Mouse (Mus musculus) left cerebral cortex, postnatal 4 days (tissue): ENCODE measurements around the gene 2310022A10Rik. TPM values are rescaled to one million over a fixed set of nuclear protein-coding genes. Genes with fewer than 3 reads are reported as not detected.
"Not testable (repeated sequence)": the region's sequence is repeated elsewhere in the genome, so short reads cannot be mapped to it uniquely, and the experiment has no call there.

Source experiments
- DNase-seq: peaks from one replicate; pipeline ENCODE4 v3.0.0-alpha.2; 2022
- intact Hi-C: fragments of 180-260 bp; cut with DNase I; formaldehyde crosslinking; loops from one replicate; pipeline ENCODE4 v1.15.1; 2025
- total RNA-seq, 2 experiments: library from RNA; stranded (reverse); gene quantifications; 2 replicates each; pipeline ENCODE4 v1.2.3; 2021

2310022A10Rik gene
- total RNA-seq, 2 experiments from 2014 or later, result 27.4 to 33.1 TPM

GRCm38 (mm10) chr7:27609688-27610087, 56.7 kb downstream of the 2310022A10Rik start:
- DNase-seq, result no peak
- intact Hi-C loops, result no loop called here

GRCm38 (mm10) chr7:27610370-27610769, 57.3 kb downstream of the 2310022A10Rik start:
- intact Hi-C loops, result no loop called here
- DNase-seq, result no peak

DNA sequence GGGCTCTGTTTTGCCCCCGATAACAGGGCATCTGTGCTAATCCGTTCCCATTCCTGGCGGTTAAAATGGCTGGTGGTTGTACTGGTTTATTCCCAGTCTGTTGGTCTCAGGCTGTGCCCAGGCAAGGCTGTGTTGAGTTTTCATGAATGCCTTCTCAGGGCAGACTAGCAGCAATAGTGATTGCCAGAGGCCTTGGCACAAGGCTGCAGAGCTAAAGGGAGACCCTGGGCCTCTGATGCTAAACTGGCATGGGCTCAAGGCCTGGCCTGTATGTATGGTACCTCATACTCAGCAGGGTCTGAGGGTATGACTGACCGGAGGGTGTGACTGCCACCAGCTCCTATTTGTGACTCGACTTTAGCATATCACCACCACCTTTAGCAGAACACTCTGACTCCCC, 57.8 kb downstream of the 2310022A10Rik start:
- intact Hi-C loops, result no loop called here
- peak; percentile 62 for DNase-seq

- DNase-seq, result no peak
- intact Hi-C loops, result no loop called here
Measured at GRCm38 (mm10) chr7:27612940-27613339, 59.9 kb downstream of the 2310022A10Rik start.

DNA sequence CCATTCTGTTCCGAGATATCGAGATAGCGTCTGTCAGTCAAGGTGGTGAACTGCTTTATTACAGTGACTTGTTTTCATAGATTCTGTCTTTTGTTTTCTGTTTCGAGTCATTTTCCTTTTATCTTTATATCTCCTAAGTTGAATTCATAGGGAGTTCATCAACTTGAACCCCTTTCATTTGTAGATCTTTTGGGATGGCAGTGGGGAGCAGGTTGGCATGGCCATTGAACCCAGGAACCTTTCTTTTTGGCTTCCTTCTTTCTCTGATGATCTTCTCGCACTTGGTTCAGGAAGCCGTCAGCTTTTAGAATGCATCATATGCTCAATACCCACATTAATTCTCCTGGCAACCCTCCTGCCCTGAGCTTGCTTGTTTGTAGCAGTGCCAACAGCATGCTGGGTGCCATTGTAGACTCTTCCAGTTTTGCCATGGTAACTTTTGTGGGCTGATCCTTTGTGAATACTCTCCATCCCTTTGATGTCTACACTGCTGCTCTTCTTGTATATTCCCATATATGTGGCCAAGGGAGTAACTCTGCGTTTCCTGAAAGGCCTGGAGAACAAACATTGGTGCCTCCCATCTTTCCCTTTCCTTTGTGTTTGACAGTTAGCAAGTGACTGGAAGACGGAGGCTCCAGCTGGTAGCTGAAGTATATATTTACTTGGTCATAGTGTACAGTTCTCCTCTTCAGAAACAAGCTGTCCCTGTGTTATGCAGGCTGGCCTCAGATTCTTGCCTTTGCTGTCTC, 60.9 kb downstream of the 2310022A10Rik start:
- DNase-seq, result peak; percentile 87

GRCm38 (mm10) chr7:27621028-27621427, 68.0 kb downstream of the 2310022A10Rik start:
- peak; percentile 52 for DNase-seq
- intact Hi-C loops, result no loop called here

More for the DNA sequence above, 60.9 kb downstream of the 2310022A10Rik start:
- intact Hi-C loops, result no loop called here

- intact Hi-C loops, result no loop called here
Measured at GRCm38 (mm10) chr7:27622234-27622633, 69.2 kb downstream of the 2310022A10Rik start.

GRCm38 (mm10) chr7:27624967-27625366, 71.9 kb downstream of the 2310022A10Rik start:
- no peak for DNase-seq
- intact Hi-C loops, result no loop called here

More at GRCm38 (mm10) chr7:27622234-27622633, 69.2 kb downstream of the 2310022A10Rik start:
- no peak for DNase-seq

- peak; percentile 56 for DNase-seq
- intact Hi-C loops, result no loop called here
Measured at GRCm38 (mm10) chr7:27627707-27628106, 74.7 kb downstream of the 2310022A10Rik start.

- DNase-seq, result peak; percentile 60
- intact Hi-C loops, result no loop called here
Measured at GRCm38 (mm10) chr7:27628190-27628589, 75.2 kb downstream of the 2310022A10Rik start.

DNA sequence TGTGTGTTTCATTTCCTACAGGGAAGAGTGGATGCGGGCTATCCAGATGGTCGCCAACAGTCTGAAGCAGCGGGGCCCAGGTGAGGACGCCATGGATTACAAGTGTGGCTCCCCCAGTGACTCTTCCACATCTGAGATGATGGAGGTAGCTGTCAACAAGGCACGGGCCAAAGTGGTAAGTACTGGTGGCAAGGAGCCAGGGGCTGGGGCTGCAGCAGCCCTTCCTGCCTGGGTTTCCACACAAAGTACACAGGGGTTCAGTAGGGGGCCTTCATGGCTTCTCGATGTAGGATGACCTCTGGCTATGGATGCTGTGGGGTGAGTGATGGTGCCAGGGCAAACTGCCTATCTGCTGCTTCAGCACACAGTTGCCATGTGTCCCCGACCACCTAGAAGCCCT, 75.8 kb downstream of the 2310022A10Rik start:
- intact Hi-C loops, result not testable (repeated sequence)
- DNase-seq, result peak; percentile 60

DNA sequence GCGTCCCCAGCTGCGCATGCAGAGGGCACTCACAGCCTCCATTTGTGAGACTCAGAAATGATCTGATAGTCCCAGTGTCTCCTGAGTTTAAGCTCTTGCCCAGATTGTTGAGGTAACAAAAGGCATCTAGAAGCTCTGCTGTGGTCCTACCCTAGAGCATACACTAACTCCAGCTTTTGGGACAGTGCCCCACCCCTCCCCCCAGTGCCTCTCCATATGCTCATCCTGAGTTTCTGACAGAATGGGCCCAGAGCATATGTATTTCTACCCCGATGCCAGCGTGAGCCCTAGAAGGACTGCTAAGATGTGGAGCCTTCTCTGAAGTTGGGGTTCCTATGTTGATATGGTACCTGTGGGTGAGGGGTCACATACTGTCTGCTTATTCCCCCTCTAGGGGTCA, 78.4 kb downstream of the 2310022A10Rik start:
- intact Hi-C loops, result no loop called here
- no peak for DNase-seq

Other genes with a start within 250 kb of the 2310022A10Rik start
- gene Ltbp4, start 215.5 kb upstream of the 2310022A10Rik start, total RNA-seq, result 10 to 100 TPM; 41.9 to 52.7 TPM
- gene Shkbp1, start 197.2 kb upstream of the 2310022A10Rik start, total RNA-seq, result 10 to 100 TPM; 47.2 to 52.4 TPM
- gene Gm20479, start 195.8 kb upstream of the 2310022A10Rik start, total RNA-seq, result not detected
- 10 to 100 TPM; 75.3 to 82.5 TPM for gene Sptbn4, start 105.5 kb upstream of the 2310022A10Rik start, total RNA-seq
- gene Blvrb, start 105.3 kb upstream of the 2310022A10Rik start, total RNA-seq, result 10 to 100 TPM in 1 of 2 experiments, 1 to 10 TPM in 1; 9.7 to 12.2 TPM
- 1 to 10 TPM; 3.1 to 3.2 TPM for gene Sertad3, start 79.5 kb upstream of the 2310022A10Rik start, total RNA-seq
- 1 to 10 TPM; 3.3 to 3.5 TPM for gene Sertad1, start 66.3 kb upstream of the 2310022A10Rik start, total RNA-seq
- gene Prx, start 53.9 kb upstream of the 2310022A10Rik start, total RNA-seq, result 1 to 10 TPM; 2.6 to 2.7 TPM
- gene Hipk4, start 30.0 kb upstream of the 2310022A10Rik start, total RNA-seq, result 1 to 10 TPM in 1 of 2 experiments, under 1 TPM in 1; 0.40 to 1.1 TPM
- 100 to 1,000 TPM; 175 to 222 TPM for gene Pld3, start within 50 bp of the 2310022A10Rik start, total RNA-seq
- gene Akt2, start 38.3 kb downstream of the 2310022A10Rik start, total RNA-seq, result 10 to 100 TPM; 68.1 to 72.0 TPM
- gene Ttc9b, start 100.7 kb downstream of the 2310022A10Rik start, total RNA-seq, result 10 to 100 TPM; 80.0 to 91.0 TPM
- gene Map3k10, start 121.4 kb downstream of the 2310022A10Rik start, total RNA-seq, result 100 to 1,000 TPM; 162 to 170 TPM
- 10 to 100 TPM; 10.1 to 11.4 TPM for gene Zfp607b, start 136.1 kb downstream of the 2310022A10Rik start, total RNA-seq
- gene Zfp60, start 178.2 kb downstream of the 2310022A10Rik start, total RNA-seq, result 10 to 100 TPM; 55.0 to 65.2 TPM